Mouse (Mus musculus) forebrain, postnatal 0 days (tissue): ENCODE data around the gene Fxyd3. TPM values are rescaled to one million over a fixed set of nuclear protein-coding genes. Genes with fewer than 3 reads are reported as not detected.

Experiments
- ATAC-seq: fragments of 200-750 bp; cut with Nextera tagmentation; 2 replicates; pipeline ENCODE4 v1.8.0; 2017; ENCODE audit warnings: mild to moderate bottlenecking, moderate library complexity
- DNase-seq: peaks from one replicate; pipeline ENCODE4 v3.0.0-alpha.2; 2015
- H3K27ac ChIP-seq: fragments of 300-500 bp; sonication (generic); 2 replicates; pipeline ENCODE4 v1.5.1; 2014; ENCODE audit warnings: low read depth, mild to moderate bottlenecking, antibody characterized with exemption, low read length, moderate library complexity, mixed read lengths
- H3K27me3 ChIP-seq: fragments of 300-500 bp; sonication (generic); 2 replicates; pipeline ENCODE4 v1.6.1; 2014; ENCODE audit warnings: mild to moderate bottlenecking, low read length, mixed read lengths; ENCODE audit not compliant: insufficient read depth
- H3K36me3 ChIP-seq: fragments of 300-500 bp; sonication (generic); 2 replicates; pipeline ENCODE4 v1.6.1; 2014; ENCODE audit warnings: mild to moderate bottlenecking, moderate library complexity; ENCODE audit not compliant: insufficient read depth
- H3K4me1 ChIP-seq: fragments of 300-500 bp; sonication (generic); 2 replicates; pipeline ENCODE4 v1.6.1; 2014; ENCODE audit warnings: antibody characterized with exemption; ENCODE audit not compliant: insufficient read depth
- H3K4me2 ChIP-seq: fragments of 300-500 bp; sonication (generic); 2 replicates; pipeline ENCODE4 v1.6.1; 2014; ENCODE audit warnings: low read depth, mild to moderate bottlenecking, moderate library complexity
- H3K4me3 ChIP-seq: fragments of 300-500 bp; sonication (generic); 2 replicates; pipeline ENCODE4 v1.5.1; 2014; ENCODE audit warnings: low read depth, low read length, mixed read lengths
- H3K9ac ChIP-seq: fragments of 300-500 bp; sonication (generic); 2 replicates; pipeline ENCODE4 v1.6.1; 2014; ENCODE audit warnings: mild to moderate bottlenecking
- H3K9me3 ChIP-seq: fragments of 300-500 bp; sonication (generic); 2 replicates; pipeline ENCODE4 v1.6.1; 2016; ENCODE audit warnings: low read length
- CTCF ChIP-seq: sonication (generic); IDR thresholded peaks from 2 replicates; pipeline ENCODE4 v1.5.1; 2016; ENCODE audit warnings: antibody characterized with exemption, control low read depth, low read depth
- WGBS: fragments of 180-500 bp; shearing (Covaris S2); extraction: QIAGEN DNeasy Blood & Tissue Kit; methylation state at CpG from one replicate; pipeline ENCODE4 v1.1.7; 2014; 5-methylcytosine and 5-hydroxymethylcytosine counted together
- polyA plus RNA-seq: library from polyadenylated mRNA; unstranded; fragments of >200 nt; fragmentation: Nextera tagmentation; extraction: Ambion mirVana; gene quantifications from 2 replicates; pipeline ENCODE4 v1.2.1, GENCODE M21; 2015
- total RNA-seq: library from RNA; depleted of rRNA; stranded (reverse); fragments of >200 nt; gene quantifications from 2 replicates; pipeline ENCODE4 v1.2.3, GENCODE M21; 2014

The Fxyd3 gene
- total and polyA plus RNA-seq, 2 experiments from 2014 or later: not detected

GRCm38 (mm10) chr7:31099612-31099982, 23.1 kb upstream of the Fxyd3 start:
- H3K27ac ChIP-seq: no peak overlapping the region
- ATAC-seq (no peak), DNase-seq (no peak)
- 0 out of 2 replicates have a peak, but pooled peaks have one; percentile 14 for TF ChIP-seq CTCF
- WGBS: 88% methylated on average over 6 of the region's 6 CpGs
- H3K27me3 ChIP-seq: no peaks in the 10 kb centered on the region
- no peaks in the 10 kb centered on the region for H3K9me3 ChIP-seq
- H3K4me1 ChIP-seq: no peaks in the 10 kb centered on the region
- no peaks in the 10 kb centered on the region for H3K36me3 ChIP-seq
- no peak overlapping the region for H3K9ac ChIP-seq
- no peak overlapping the region for H3K4me3 ChIP-seq
- H3K4me2 ChIP-seq: no peak overlapping the region

- no peak for DNase-seq
- no peak for ATAC-seq
These were observed 22.4 kb upstream of the Fxyd3 start for GRCm38 (mm10) chr7:31098697-31099611.

GRCm38 (mm10) chr7:31097583-31098248, 21.2 kb upstream of the Fxyd3 start:
- peak; percentile 95 for TF ChIP-seq CTCF
- WGBS: 43% methylated on average over 20 of the region's 20 CpGs
- H3K4me1 ChIP-seq: no peaks in the 10 kb centered on the region
- H3K27me3 ChIP-seq: no peaks in the 10 kb centered on the region
- H3K27ac ChIP-seq: no peak overlapping the region
- H3K9me3 ChIP-seq: no peaks in the 10 kb centered on the region
- DNase-seq: peak; percentile 91
- H3K36me3 ChIP-seq: no peaks in the 10 kb centered on the region
- H3K9ac ChIP-seq: no peak overlapping the region
- peak; percentile 96 for ATAC-seq
- H3K4me3 ChIP-seq: peak overlapping the region; percentile 19
- peak overlapping the region; percentile 37 for H3K4me2 ChIP-seq

More at GRCm38 (mm10) chr7:31098697-31099611, 22.4 kb upstream of the Fxyd3 start:
- no peak overlapping the region for H3K9ac ChIP-seq
- H3K27me3 ChIP-seq: no peaks in the 10 kb centered on the region
- no peak for TF ChIP-seq CTCF
- H3K27ac ChIP-seq: no peak overlapping the region
- H3K9me3 ChIP-seq: no peaks in the 10 kb centered on the region
- H3K36me3 ChIP-seq: no peaks in the 10 kb centered on the region
- H3K4me1 ChIP-seq: no peaks in the 10 kb centered on the region
- no peak overlapping the region for H3K4me2 ChIP-seq
- WGBS: 81% methylated on average over 22 of the region's 22 CpGs
- H3K4me3 ChIP-seq: no peak overlapping the region

- Histone ChIP-seq H3K4me1 (no peaks in the 10 kb centered on the region), H3K27ac (no peak overlapping the region), H3K36me3 (no peaks in the 10 kb centered on the region), H3K9ac (no peak overlapping the region), H3K9me3 (no peaks in the 10 kb centered on the region), H3K4me2 (no peak overlapping the region), H3K4me3 (no peak overlapping the region), H3K27me3 (no peaks in the 10 kb centered on the region)
- ATAC-seq: no peak
- 75% methylated on average over 9 of the region's 9 CpGs for WGBS
- DNase-seq: no peak
- no peak for TF ChIP-seq CTCF
These were observed 20.5 kb upstream of the Fxyd3 start for GRCm38 (mm10) chr7:31096892-31097564.

- Histone ChIP-seq H3K36me3 (no peaks in the 10 kb centered on the region), H3K4me1 (no peaks in the 10 kb centered on the region), H3K4me2 (no peak overlapping the region), H3K27ac (no peak overlapping the region), H3K9me3 (no peaks in the 10 kb centered on the region), H3K27me3 (no peaks in the 10 kb centered on the region), H3K9ac (no peak overlapping the region), H3K4me3 (no peak overlapping the region)
- TF ChIP-seq CTCF: peak; percentile 22; the same call in 1 of the 2 replicates
- no peak for DNase-seq
- no peak for ATAC-seq
- 21% methylated on average over 12 of the region's 12 CpGs for WGBS
These were observed 18.4 kb upstream of the Fxyd3 start for GRCm38 (mm10) chr7:31094774-31095501.

GRCm38 (mm10) chr7:31089721-31090120, 13.2 kb upstream of the Fxyd3 start:
- no peaks in the 10 kb centered on the region for H3K27me3 ChIP-seq
- DNase-seq: no peak
- H3K36me3 ChIP-seq: no peaks in the 10 kb centered on the region
- no peaks in the 10 kb centered on the region for H3K4me1 ChIP-seq
- no peak overlapping the region for H3K4me3 ChIP-seq
- WGBS: 89% methylated on average over 2 of the region's 2 CpGs
- no peak overlapping the region for H3K9ac ChIP-seq
- H3K9me3 ChIP-seq: no peaks in the 10 kb centered on the region
- no peak overlapping the region for H3K4me2 ChIP-seq
- no peak for TF ChIP-seq CTCF
- no peak overlapping the region for H3K27ac ChIP-seq
- ATAC-seq: no peak
